Mouse (Mus musculus) B cell, adult 67 days (primary cell): ENCODE measurements around the gene Zfp566. TPM values are rescaled to one million over a fixed set of nuclear protein-coding genes. Genes with fewer than 3 reads are reported as not detected.

ENCODE experiments used
- total RNA-seq, 2 experiments: library from RNA; stranded (reverse); gene quantifications; 4 replicates each; pipeline ENCODE4 v1.2.4; 2023

Zfp566 gene
- 10 to 100 TPM in 1 of 2 experiments, 1 to 10 TPM in 1; 7.1 to 12.0 TPM for total RNA-seq

GRCm38 (mm10) chr7:30090092-30090969 is at the start of gene Zfp566, which contains the start of gene Gm26920:
Gene Zfp566 (minus strand): TSS chr7:30090527.
Gene Gm26920 (minus strand): TSS chr7:30090410.

GRCm38 (mm10) chr7:30121308-30122187 is 31.2 kb upstream of the Zfp566 start, which contains the start of gene Zfp382:
Gene Zfp382 (plus strand): TSS chr7:30121942.

GRCm38 (mm10) chr7:30094646-30095429 is 4.5 kb upstream of the Zfp566 start, which contains the start of gene Zfp260:
Gene Zfp260 (plus strand): TSS chr7:30094777.

GRCm38 (mm10) chr7:30072146-30073028 is 17.9 kb downstream of the Zfp566 start, which contains the start of gene Zfp82:
Gene Zfp82 (minus strand): TSS chr7:30072900.

GRCm38 (mm10) chr7:30050882-30051548 is 39.3 kb downstream of the Zfp566 start, which contains the start of gene Zfp14:
Gene Zfp14 (minus strand): TSS chr7:30051380.

Other genes starting within 250 kb of the Zfp566 start
- gene Zfp940, start 236.9 kb downstream of the Zfp566 start, total RNA-seq = 1 to 10 TPM; 3.9 to 5.1 TPM
- gene Zfp420, start 230.5 kb downstream of the Zfp566 start, total RNA-seq = 10 to 100 TPM; 14.2 to 17.1 TPM
- gene Zfp27, start 184.0 kb downstream of the Zfp566 start, total RNA-seq = 10 to 100 TPM in 1 of 2 experiments, 1 to 10 TPM in 1; 9.9 to 14.7 TPM
- 1 to 10 TPM; 6.1 to 6.6 TPM for gene Zfp383, start 182.3 kb downstream of the Zfp566 start, total RNA-seq
- gene Zfp74, start 136.4 kb downstream of the Zfp566 start, total RNA-seq = 10 to 100 TPM; 10.6 to 12.3 TPM
- 10 to 100 TPM; 17.1 to 24.5 TPM for gene Zfp568, start 106.6 kb downstream of the Zfp566 start, total RNA-seq
- gene Zfp14, start 39.1 kb downstream of the Zfp566 start, total RNA-seq = 1 to 10 TPM; 4.7 to 5.9 TPM
- 1 to 10 TPM; 5.9 to 7.3 TPM for gene Zfp82, start 17.6 kb downstream of the Zfp566 start, total RNA-seq
- gene Gm26920, start 117 bp downstream of the Zfp566 start, total RNA-seq = not detected
- gene Zfp260, start 4.2 kb upstream of the Zfp566 start, total RNA-seq = 10 to 100 TPM; 33.0 to 37.9 TPM
- gene Zfp382, start 31.4 kb upstream of the Zfp566 start, total RNA-seq = 10 to 100 TPM; 14.4 to 18.9 TPM
- gene Zfp146, start 79.2 kb upstream of the Zfp566 start, total RNA-seq = 10 to 100 TPM; 50.1 to 55.0 TPM
- gene Cox7a1, start 93.6 kb upstream of the Zfp566 start, total RNA-seq = not detected
- gene Capns1, start 108.3 kb upstream of the Zfp566 start, total RNA-seq = 100 to 1,000 TPM; 183 to 185 TPM
- 10 to 100 TPM; 46.5 to 48.1 TPM for gene Polr2i, start 141.4 kb upstream of the Zfp566 start, total RNA-seq
- 10 to 100 TPM; 35.6 to 44.1 TPM for gene Tbcb, start 141.7 kb upstream of the Zfp566 start, total RNA-seq
- gene Ovol3, start 145.2 kb upstream of the Zfp566 start, total RNA-seq = not detected
- gene Thap8, start 189.6 kb upstream of the Zfp566 start, total RNA-seq = 1 to 10 TPM; 2.1 to 2.4 TPM
- gene Wdr62, start 189.9 kb upstream of the Zfp566 start, total RNA-seq = 1 to 10 TPM; 4.6 to 9.2 TPM
- not detected for gene Clip3, start 201.2 kb upstream of the Zfp566 start, total RNA-seq
- 10 to 100 TPM; 63.1 to 67.2 TPM for gene Alkbh6, start 218.2 kb upstream of the Zfp566 start, total RNA-seq
- gene Syne4, start 224.3 kb upstream of the Zfp566 start, total RNA-seq = 1 to 10 TPM; 2.2 to 3.6 TPM
- gene E130208F15Rik, start 231.2 kb upstream of the Zfp566 start, total RNA-seq = 1 to 10 TPM; 3.9 to 6.6 TPM
- 10 to 100 TPM; 11.4 to 20.5 TPM for gene Sdhaf1, start 233.4 kb upstream of the Zfp566 start, total RNA-seq